Comparison of ENCODE assay signal across 15 mouse cellular contexts in the genomic region with DNA sequence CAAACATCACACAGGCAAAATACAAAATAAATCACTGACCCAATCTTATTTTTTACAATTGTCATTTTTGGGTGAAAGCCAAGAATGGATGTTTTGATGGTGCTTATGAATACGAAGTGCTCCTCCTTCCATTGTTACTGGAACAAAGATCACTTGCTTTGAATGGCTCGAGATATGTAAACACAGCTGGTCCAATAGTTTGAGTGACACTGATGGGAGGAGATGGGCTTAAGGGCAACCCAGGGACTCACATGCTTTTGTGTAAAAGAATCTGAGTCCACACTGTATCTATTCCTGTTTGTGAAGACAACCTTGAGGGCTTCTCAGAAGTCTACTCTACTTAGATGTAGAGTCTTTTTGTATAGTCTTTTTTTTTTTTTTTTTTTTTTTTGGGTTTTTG.
"Had no signal": no experiment of that assay in that cellular context is flagged by ENCODE, and none has a peak within 500 bp of the region (broad histone marks: within the 10 kb centered on the region; RNA-seq: fewer than 3 reads in every experiment).

No protein-coding gene starts in this region.

- H3K4me2 ChIP-seq: liver, embryonic 13.5 days; stomach, embryonic 15.5 days had no signal

- H3K9me3 ChIP-seq: liver, embryonic 13.5 days; stomach, embryonic 15.5 days had no signal

- H3K4me3 ChIP-seq: layer of hippocampus, adult 2 months; liver, embryonic 13.5 days; stomach, embryonic 15.5 days had no signal

- H3K36me3 ChIP-seq: liver, embryonic 13.5 days; stomach, embryonic 15.5 days had no signal

- H3K4me1 ChIP-seq: liver, embryonic 13.5 days; stomach, embryonic 15.5 days had no signal

- DNase-seq: kidney, adult 2 months; kidney, postnatal 25 days; layer of hippocampus, adult 9-11 months; liver, embryonic 13.5 days; lung, adult 2 months; lung, postnatal 10 days; midbrain, embryonic 14.5 days; right cerebral cortex, postnatal 25 days; spleen, adult 18-20 months; thymus, postnatal 25 days had no signal

- H3K9ac ChIP-seq: liver, embryonic 13.5 days; stomach, embryonic 15.5 days had no signal

- H3K27ac ChIP-seq: kidney, postnatal 0 days; layer of hippocampus, adult 2 months; liver, embryonic 13.5 days; macrophage; stomach, embryonic 15.5 days had no signal

- ATAC-seq: intestine, postnatal 0 days had no signal

- H3K27me3 ChIP-seq: liver, embryonic 13.5 days; stomach, embryonic 15.5 days had no signal
